Mouse (Mus musculus) liver, embryonic 11.5 days (tissue): ENCODE data around the gene Cars. TPM values are rescaled to one million over a fixed set of nuclear protein-coding genes. Genes with fewer than 3 reads are reported as not detected.
A peak's percentile ranks its signal among the peaks of the same experiment; 100 is the strongest.

ENCODE experiments used
- ATAC-seq: fragments of 200-750 bp; cut with Nextera tagmentation; replicated peaks from 2 replicates; pipeline ENCODE4 v1.8.0; 2017; ENCODE audit warnings: moderate number of reproducible peaks, mild to moderate bottlenecking, moderate TSS enrichment, moderate library complexity; ENCODE audit not compliant: low FRiP score
- DNase-seq: peaks from one replicate; pipeline ENCODE4 v3.0.0-alpha.2; 2017; ENCODE audit warnings: low spot score
- H3K27ac ChIP-seq: fragments of 300-500 bp; sonication (generic); 2 replicates; pipeline ENCODE4 v1.5.1; 2014; ENCODE audit warnings: mild to moderate bottlenecking, low read depth, low read length, control low read depth
- H3K27me3 ChIP-seq: fragments of 300-500 bp; sonication (generic); replicated peaks from 2 replicates; pipeline ENCODE4 v1.6.1; 2014; ENCODE audit warnings: low read length, mixed read lengths; ENCODE audit not compliant: control insufficient read depth, insufficient read depth
- H3K36me3 ChIP-seq: fragments of 300-500 bp; sonication (generic); 2 replicates; pipeline ENCODE4 v1.6.1; 2014; ENCODE audit warnings: mild to moderate bottlenecking, low read length, moderate library complexity, mixed read lengths; ENCODE audit not compliant: control insufficient read depth, insufficient read depth
- H3K4me1 ChIP-seq: fragments of 300-500 bp; sonication (generic); replicated peaks from 2 replicates; pipeline ENCODE4 v1.6.1; 2014; ENCODE audit warnings: low read length, mixed read lengths; ENCODE audit not compliant: control insufficient read depth, insufficient read depth
- H3K4me2 ChIP-seq: fragments of 300-500 bp; sonication (generic); 2 replicates; pipeline ENCODE4 v1.6.1; 2014; ENCODE audit warnings: mild to moderate bottlenecking, control low read depth, moderate library complexity
- H3K4me3 ChIP-seq: fragments of 300-500 bp; sonication (generic); 2 replicates; pipeline ENCODE4 v1.5.1; 2014; ENCODE audit warnings: low read depth, low read length, control low read depth
- H3K9ac ChIP-seq: fragments of 300-500 bp; sonication (generic); 2 replicates; pipeline ENCODE4 v1.6.1; 2014; ENCODE audit warnings: low read depth, low read length, control low read depth
- H3K9me3 ChIP-seq: fragments of 300-500 bp; sonication (generic); 2 replicates; pipeline ENCODE4 v1.6.1; 2016; ENCODE audit warnings: low read length, inconsistent platforms, mixed read lengths; ENCODE audit not compliant: control insufficient read depth
- WGBS: fragments of 180-500 bp; shearing (Covaris S2); extraction: QIAGEN DNeasy Blood & Tissue Kit; methylation state at CpG from one replicate; pipeline ENCODE4 v1.1.7; 2014; 5-methylcytosine and 5-hydroxymethylcytosine counted together
- polyA plus RNA-seq: library from polyadenylated mRNA; unstranded; fragments of >200 nt; fragmentation: Nextera tagmentation; extraction: Ambion mirVana; gene quantifications from 2 replicates; pipeline ENCODE4 v1.2.1, GENCODE M21; 2014

Cars gene
- polyA plus RNA-seq, 1 experiment from 2014 or later, result 100 TPM

DNA sequence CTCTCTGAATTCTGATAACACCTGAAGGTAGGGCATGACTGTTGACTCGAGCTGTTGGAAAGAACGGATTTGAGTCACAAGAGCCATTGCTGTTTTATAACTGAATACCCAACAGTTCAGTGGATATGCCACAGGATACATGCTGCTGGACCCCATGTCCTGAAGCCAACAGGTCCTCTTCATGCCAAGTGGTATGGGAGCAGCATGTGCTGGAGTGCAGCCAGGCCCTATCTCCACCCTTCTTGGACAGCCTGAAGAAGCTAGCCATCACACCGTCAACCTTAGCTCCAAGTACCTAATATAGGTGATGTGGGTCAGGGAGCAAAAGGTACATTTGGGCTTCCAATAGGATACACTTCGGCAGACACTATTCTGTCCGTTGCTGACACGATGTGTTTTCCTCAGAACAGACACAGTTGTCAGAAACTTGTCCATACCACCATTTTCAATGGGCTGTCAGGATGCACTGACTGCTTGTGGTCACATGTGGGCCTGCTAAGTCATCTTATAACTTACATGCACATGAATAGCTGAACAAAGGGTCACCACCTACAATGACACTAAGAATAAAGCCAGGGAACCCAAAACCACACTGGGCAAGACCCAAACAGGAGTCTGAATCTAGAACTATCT, 34.8 kb downstream of the Cars start:
- H3K9ac ChIP-seq, result no peak overlapping the region
- 71% methylated on average over 6 of the region's 6 CpGs for WGBS
- peak overlapping the region; percentile 82 for H3K27ac ChIP-seq
- peak overlapping the region; percentile 30 for H3K4me2 ChIP-seq
- H3K4me3 ChIP-seq, result no peak overlapping the region
- H3K9me3 ChIP-seq, result no peaks in the 10 kb centered on the region
- no peaks in the 10 kb centered on the region for H3K27me3 ChIP-seq
- DNase-seq (peak; percentile 43), ATAC-seq (no peak; the same call in 1 of the 2 replicates)
- peaks cover 56% of the 10 kb centered on the region for H3K36me3 ChIP-seq
- peaks cover 23% of the 10 kb centered on the region for H3K4me1 ChIP-seq

GRCm38 (mm10) chr7:143563787-143564186, 36.1 kb downstream of the Cars start:
- Histone ChIP-seq H3K36me3 (peaks cover 51% of the 10 kb centered on the region), H3K9me3 (no peaks in the 10 kb centered on the region), H3K27ac (no peak overlapping the region), H3K27me3 (no peaks in the 10 kb centered on the region), H3K9ac (no peak overlapping the region), H3K4me3 (no peak overlapping the region), H3K4me2 (no peak overlapping the region), H3K4me1 (peaks cover 23% of the 10 kb centered on the region)
- DNase-seq, result no peak
- 89% methylated on average over 5 of the region's 5 CpGs for WGBS
- no peak for ATAC-seq

GRCm38 (mm10) chr7:143557616-143558015, 42.3 kb downstream of the Cars start:
- H3K9ac ChIP-seq, result no peak overlapping the region
- H3K36me3 ChIP-seq, result peaks cover 39% of the 10 kb centered on the region
- H3K4me2 ChIP-seq, result no peak overlapping the region
- no peaks in the 10 kb centered on the region for H3K27me3 ChIP-seq
- no peaks in the 10 kb centered on the region for H3K4me1 ChIP-seq
- 94% methylated on average over 7 of the region's 7 CpGs for WGBS
- H3K27ac ChIP-seq, result no peak overlapping the region
- no peaks in the 10 kb centered on the region for H3K9me3 ChIP-seq
- H3K4me3 ChIP-seq, result no peak overlapping the region
- DNase-seq, result no peak
- ATAC-seq, result no peak

DNA sequence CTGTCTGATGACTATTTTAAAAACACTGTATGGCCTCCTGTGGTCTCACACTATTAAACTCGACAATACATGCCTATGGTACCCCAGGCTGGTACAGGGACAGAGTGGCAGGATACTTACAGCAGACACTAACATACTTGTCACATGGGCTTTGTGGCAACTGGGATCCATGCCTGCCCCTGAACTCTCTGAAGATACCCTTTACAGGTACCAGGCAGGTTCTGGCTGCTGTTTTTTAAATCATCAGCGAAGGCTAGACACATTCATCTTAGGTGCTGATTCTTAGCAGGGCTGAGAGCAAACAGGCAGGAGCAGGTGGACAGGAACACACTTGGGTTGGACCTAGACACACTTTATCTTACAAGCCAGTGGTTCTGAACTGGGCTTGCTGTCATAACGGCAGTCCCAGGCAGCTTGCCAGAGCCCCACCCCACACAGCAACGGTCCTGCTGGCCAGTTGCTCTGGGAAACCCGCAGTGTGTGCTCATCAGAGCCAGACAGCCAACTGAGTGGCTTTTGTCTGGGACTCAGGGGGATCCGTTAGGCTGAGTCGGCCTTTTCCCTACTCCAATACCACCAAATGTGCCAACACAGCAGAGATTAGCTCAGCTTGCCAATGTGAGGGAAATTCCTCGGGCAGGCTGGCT, 42.8 kb downstream of the Cars start:
- peaks cover 39% of the 10 kb centered on the region for H3K36me3 ChIP-seq
- no peak overlapping the region for H3K4me3 ChIP-seq
- no peaks in the 10 kb centered on the region for H3K9me3 ChIP-seq
- no peak overlapping the region for H3K4me2 ChIP-seq
- no peak overlapping the region for H3K27ac ChIP-seq
- DNase-seq (no peak), ATAC-seq (no peak)
- no peak overlapping the region for H3K9ac ChIP-seq
- 89% methylated on average over 8 of the region's 8 CpGs for WGBS
- H3K4me1 ChIP-seq, result no peaks in the 10 kb centered on the region
- no peaks in the 10 kb centered on the region for H3K27me3 ChIP-seq

GRCm38 (mm10) chr7:143549588-143550220, 50.2 kb downstream of the Cars start:
- Histone ChIP-seq H3K4me3 (peak overlapping the region; percentile 95), H3K27me3 (no peaks in the 10 kb centered on the region), H3K36me3 (peaks cover 2% of the 10 kb centered on the region; the same call in 1 of the 2 replicates), H3K27ac (peak overlapping the region; percentile 85), H3K4me1 (peaks cover 16% of the 10 kb centered on the region), H3K4me2 (peak overlapping the region; percentile 75), H3K9me3 (no peaks in the 10 kb centered on the region), H3K9ac (peak overlapping the region; percentile 73)
- ATAC-seq (peak; percentile 29), DNase-seq (no peak)
- WGBS, result 17% methylated on average over 2 of the region's 2 CpGs

DNA sequence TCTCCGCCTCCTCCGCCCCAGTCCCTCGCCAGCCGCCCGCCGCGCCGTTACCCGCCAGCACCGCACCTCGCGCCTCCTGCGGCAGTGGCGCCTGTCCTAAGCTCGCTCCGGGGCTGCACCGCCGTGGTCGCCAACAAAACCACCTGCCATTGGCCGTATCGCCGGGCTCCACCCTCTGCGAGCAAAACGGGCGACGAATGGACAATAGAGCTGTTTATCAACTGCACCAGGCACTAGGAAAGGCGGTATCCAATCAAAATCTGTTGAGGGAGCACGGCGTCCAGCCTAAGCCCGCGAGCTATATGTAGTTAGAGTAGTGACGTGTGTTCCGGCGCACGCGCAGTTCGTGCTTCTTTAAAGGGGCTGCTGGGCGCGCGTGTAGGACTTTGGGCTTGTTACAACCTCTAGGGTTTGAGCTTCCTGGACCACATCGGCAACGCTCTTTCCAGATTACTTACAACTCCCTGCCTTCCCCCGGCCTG, 50.9 kb downstream of the Cars start, which contains the start of gene Nap1l4:
Nap1l4 (minus strand) TSS at position 131 of the 482 bp plus-strand sequence.
- Histone ChIP-seq H3K27me3 (no peaks in the 10 kb centered on the region), H3K4me3 (peak within 1 kb of the TSS; percentile 95), H3K4me1 (peaks cover 17% of the 10 kb centered on the region), H3K36me3 (no peaks in the 10 kb centered on the region; the same call in 1 of the 2 replicates), H3K9ac (peak within 1 kb of the TSS; percentile 97), H3K4me2 (peak within 1 kb of the TSS; percentile 75), H3K27ac (peak within 1 kb of the TSS; percentile 85), H3K9me3 (no peaks in the 10 kb centered on the region)
- peak; percentile 99 for DNase-seq
- peak; percentile 98 for ATAC-seq
- under 1% methylated on average over 38 of the region's 43 CpGs for WGBS

DNA sequence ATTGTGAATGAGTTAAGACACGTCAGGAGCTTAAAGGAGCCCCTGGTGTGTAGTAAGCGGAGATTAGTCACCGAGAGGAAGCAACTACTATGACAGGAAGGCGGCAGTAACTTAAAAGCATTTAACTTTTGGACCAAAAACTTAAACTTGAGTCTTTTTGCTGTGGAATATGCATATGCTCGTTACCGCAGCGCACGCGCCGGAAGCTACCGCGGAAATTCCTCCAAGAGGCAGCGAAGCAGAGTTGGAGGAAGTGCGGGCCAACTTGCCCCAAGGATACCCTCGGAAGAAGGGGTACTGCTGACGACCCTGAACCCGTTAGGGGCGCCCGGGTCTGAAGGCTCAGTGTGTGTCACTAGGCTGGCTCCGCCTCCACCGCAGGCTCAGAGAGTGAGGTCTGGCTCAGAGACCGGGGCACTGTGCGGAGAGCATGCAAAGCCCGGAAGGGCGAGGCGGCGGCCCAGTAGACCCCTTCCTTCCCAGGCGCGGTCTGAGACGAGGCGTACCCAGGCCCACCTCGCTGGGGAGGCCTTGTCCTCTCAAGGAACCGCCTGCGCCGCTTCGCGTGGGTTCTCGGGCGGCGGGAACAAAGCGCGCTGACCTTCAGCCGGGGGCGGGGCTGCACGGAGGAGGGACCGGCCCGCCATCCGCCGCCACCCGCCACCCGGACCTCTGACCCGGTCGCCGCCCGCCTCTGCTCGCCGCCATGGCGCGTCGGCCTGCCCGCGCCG, 51.5 kb downstream of the Cars start:
- H3K9ac ChIP-seq, result peak overlapping the region; percentile 97
- under 1% methylated on average over 56 of the region's 63 CpGs for WGBS
- peak; percentile 79 for ATAC-seq
- no peak for DNase-seq
- no peaks in the 10 kb centered on the region for H3K9me3 ChIP-seq
- no peaks in the 10 kb centered on the region; the same call in 1 of the 2 replicates for H3K36me3 ChIP-seq
- H3K27ac ChIP-seq, result peak overlapping the region; percentile 85
- H3K4me1 ChIP-seq, result peaks cover 19% of the 10 kb centered on the region
- no peaks in the 10 kb centered on the region for H3K27me3 ChIP-seq
- H3K4me2 ChIP-seq, result peak overlapping the region; percentile 73
- peak overlapping the region; percentile 95 for H3K4me3 ChIP-seq

DNA sequence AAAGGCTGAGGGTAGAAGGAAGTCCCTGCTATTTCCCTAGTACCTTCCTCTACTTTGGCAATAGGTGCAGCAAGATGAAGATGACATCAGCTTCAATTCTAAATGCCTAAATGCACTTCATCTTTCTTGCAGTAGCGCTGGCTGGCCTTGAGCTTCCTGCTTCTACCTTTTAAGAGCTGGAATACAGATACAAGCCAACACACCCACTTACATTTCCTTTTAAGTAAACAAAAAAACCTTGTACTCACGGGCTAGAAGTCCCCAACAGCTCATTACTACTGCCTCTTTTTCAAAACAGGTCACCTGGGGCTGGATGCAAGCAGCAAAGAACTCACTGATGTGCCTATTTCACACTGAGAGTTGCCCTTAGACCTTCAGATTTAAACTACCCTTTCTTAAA, 53.3 kb downstream of the Cars start:
- ATAC-seq (no peak), DNase-seq (no peak)
- Histone ChIP-seq H3K4me3 (no peak overlapping the region), H3K27me3 (no peaks in the 10 kb centered on the region), H3K4me1 (peaks cover 19% of the 10 kb centered on the region), H3K9ac (no peak overlapping the region), H3K36me3 (no peaks in the 10 kb centered on the region; the same call in 1 of the 2 replicates), H3K4me2 (peak overlapping the region; percentile 13; the same call in 1 of the 2 replicates), H3K27ac (no peak overlapping the region), H3K9me3 (no peaks in the 10 kb centered on the region)
- 65% methylated on average over 2 of the region's 2 CpGs for WGBS
